Mouse (Mus musculus) Patski (cell line): ENCODE results near the gene Wdr62. TPM values are rescaled to one million over a fixed set of nuclear protein-coding genes. Genes with fewer than 3 reads are reported as not detected.

Experiments
- ATAC-seq: fragments of 100-300 bp; one replicate; pipeline ENCODE4 v1.8.0; 2021
- CTCF ChIA-PET: fragments of 350-600 bp; sonication (Branson Sonifier 250); formaldehyde crosslinking; loops from one replicate; lab custom pipeline; 2022; ENCODE audit warnings: inconsistent platforms; lab: Charles Lee
- POLR2A ChIA-PET: fragments of 350-600 bp; sonication (Branson Sonifier 250); formaldehyde crosslinking; loops from one replicate; lab custom pipeline; 2022; ENCODE audit warnings: antibody characterized with exemption, inconsistent platforms; lab: Charles Lee
- DNase-seq: peaks from one replicate; pipeline ENCODE4 v3.0.0-alpha.2; 2011; ENCODE audit warnings: low read depth, low spot score
- H3K27me3 ChIP-seq: fragments of 371-371 bp; one replicate; pipeline ENCODE4 v1.5.1; 2021
- CTCF ChIP-seq: fragments of 100-300 bp; IDR thresholded peaks from one replicate; pipeline ENCODE4 v1.5.1; 2021
- in situ Hi-C: fragments of 300-500 bp; cut with MboI; formaldehyde crosslinking; loops from 3 replicates; pipeline ENCODE4 v1.11.1; 2018; ENCODE audit warnings: low pct_unique_long_range_greater_than_20kb, mixed read lengths
- polyA plus RNA-seq: library from polyadenylated mRNA; unstranded; gene quantifications from one replicate; pipeline ENCODE4 v1.2.3, GENCODE M21; 2021

Wdr62 gene
- polyA plus RNA-seq = 9.7 TPM

DNA sequence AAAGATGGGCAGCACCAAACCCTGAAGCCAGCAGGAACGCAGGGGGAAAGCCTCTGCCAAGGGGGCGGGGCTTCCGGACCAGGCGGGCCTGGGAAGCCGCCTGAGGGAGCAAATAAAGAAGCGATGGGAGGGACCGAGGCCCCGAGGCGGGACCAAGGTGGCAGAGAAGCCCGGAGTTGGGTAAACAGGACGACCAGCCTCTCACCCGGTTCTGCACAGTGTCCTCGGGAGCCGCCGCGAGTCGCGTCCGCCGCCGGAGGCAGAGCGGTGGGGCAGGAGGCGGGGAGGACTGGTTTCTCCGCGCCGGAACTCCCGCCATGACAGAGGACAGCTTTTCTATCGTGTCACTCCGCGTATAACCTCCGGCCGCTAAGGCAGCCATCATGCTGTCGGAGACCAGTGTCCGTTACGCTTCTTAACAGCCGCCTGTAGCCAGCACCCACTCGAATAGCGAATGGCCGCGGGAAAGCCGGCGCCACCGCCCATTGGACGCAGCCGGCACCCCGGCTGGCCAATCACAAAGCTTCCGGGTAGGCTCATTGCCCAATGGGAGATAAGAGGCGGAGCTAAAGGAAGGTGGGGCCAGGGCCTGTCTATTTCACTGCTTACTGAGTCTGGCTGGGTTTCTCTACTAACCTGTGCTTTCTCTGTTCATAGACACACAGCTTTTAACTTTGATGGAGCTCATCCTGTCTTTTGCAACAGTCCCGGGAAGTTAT, at the start of gene Wdr62, which contains the start of gene Thap8:
Wdr62 (minus strand) TSS at position 469 of the 719 bp plus-strand sequence.
Thap8 (plus strand) TSS at position 144 of the 719 bp plus-strand sequence.
- DNase-seq (peak; percentile 75), ATAC-seq (peak; percentile 83)
- CTCF ChIA-PET = interaction anchor here (1.0 to 1.5 kb wide), 3 partner anchors 20 to 63 kb away, joined by 3 to 4 read pairs (median 3); partner anchors contain the start of genes Polr2i and Tbcb
- in situ Hi-C loops = no loop called here
- TF ChIP-seq CTCF = no peak
- no peaks in the 10 kb centered on the region for H3K27me3 ChIP-seq
- POLR2A ChIA-PET = interaction anchor here (0.7 kb wide), 1 partner anchor 223 kb away, joined by 3 read pairs; no protein-coding TSS in a partner anchor

DNA sequence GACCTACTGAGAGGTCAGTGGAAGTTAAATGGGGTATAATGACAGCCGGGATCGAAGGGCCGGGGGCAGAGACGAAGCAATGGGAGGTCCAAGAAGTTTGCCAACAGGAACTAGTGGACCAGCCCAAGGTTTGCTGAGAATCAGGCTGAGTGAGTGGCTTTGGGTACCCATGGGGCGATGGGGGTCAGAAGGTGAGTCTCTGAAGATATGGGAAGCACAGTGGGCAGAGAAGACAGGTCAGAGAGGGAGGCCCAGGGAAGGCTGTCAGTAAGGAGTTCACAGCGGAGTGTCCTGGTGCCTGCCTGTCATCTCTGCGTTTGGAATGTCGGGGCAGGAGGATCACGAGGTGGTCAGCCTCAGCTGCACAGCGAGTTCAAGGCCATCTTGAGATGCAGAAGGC, 48.2 kb upstream of the Wdr62 start:
- H3K27me3 ChIP-seq = no peaks in the 10 kb centered on the region
- no peak for TF ChIP-seq CTCF
- in situ Hi-C loops = no loop called here
- DNase-seq (no peak), ATAC-seq (no peak)
- ChIA-PET CTCF (interaction anchor here (1.5 kb wide), 1 partner anchor 164 kb away, joined by 3 read pairs; no protein-coding TSS in a partner anchor), POLR2A (no interaction called here)

DNA sequence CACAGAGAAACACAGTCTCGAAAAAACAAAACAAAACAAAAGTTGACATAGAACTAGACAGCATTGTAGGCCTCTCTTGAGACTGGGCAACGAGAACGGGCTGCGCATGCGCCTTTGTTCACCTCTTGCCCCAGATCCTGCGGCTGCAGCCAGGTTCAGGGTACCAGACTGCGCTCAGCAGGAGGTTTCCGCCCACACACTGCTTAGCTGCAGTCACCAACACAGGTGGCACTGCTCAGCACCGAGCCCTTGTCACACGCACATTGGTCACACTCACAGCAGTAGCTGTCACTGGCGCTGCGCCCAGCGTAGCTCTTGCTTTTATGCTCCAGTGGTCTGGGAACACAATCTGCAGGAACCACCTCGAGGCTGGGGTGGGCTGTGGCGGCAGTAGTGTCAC, 46.9 kb upstream of the Wdr62 start:
- no peaks in the 10 kb centered on the region for H3K27me3 ChIP-seq
- in situ Hi-C loops = no loop called here
- ATAC-seq (no peak), DNase-seq (no peak)
- POLR2A ChIA-PET = no interaction called here
- CTCF ChIA-PET = interaction anchor here (1.5 to 2.0 kb wide), 2 partner anchors 9 to 166 kb away, joined by 3 to 7 read pairs; no protein-coding TSS in a partner anchor
- no peak for TF ChIP-seq CTCF

DNA sequence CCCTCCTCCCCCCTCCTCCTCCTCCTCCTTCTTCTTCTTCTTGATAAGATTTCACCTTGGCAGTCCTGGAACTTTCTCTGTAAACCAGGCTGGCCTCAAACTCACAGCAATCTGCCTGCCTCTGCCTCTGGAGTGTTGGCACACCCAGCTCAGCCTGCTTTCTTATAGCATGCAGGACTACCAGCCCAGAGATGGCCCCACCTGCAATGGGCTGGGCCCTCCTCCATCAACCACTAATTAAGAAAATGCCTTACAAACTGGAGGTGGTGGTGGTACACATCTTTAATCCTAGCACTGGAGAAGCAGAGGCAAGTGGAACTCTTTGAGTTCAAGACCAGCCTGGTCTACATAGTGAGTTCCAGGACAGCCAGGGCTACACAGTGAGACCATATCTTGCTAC, 46.2 kb upstream of the Wdr62 start:
- ATAC-seq (no peak), DNase-seq (no peak)
- in situ Hi-C loops = no loop called here
- ChIA-PET POLR2A (no interaction called here), CTCF (interaction anchor here (2.0 kb wide), 1 partner anchor 9 kb away, joined by 7 read pairs; no protein-coding TSS in a partner anchor)
- no peak for TF ChIP-seq CTCF
- H3K27me3 ChIP-seq = no peaks in the 10 kb centered on the region

DNA sequence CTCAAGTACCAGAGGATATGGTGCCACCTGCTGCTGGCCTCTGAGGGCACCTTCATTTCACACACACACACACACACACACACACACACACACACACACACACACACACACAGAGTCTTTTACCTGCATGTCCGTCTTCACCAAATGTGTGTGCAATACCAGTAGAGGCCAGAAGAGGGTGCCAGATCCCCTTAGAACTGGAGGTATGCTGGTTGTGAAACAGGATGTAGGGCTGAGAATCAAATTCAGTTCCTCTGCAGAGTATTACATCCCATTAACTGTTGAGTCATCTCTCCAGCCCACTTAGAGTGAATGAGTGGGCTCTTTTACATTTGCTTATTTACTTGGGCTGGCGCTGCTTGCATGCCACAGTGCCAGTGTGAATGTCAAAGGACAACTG, 45.1 kb upstream of the Wdr62 start:
- in situ Hi-C loops = no loop called here
- DNase-seq (no peak), ATAC-seq (no peak)
- ChIA-PET POLR2A (no interaction called here), CTCF (interaction anchor here (1.2 to 1.5 kb wide), 2 partner anchors 9 to 11 kb away, joined by 6 to 7 read pairs; no protein-coding TSS in a partner anchor)
- TF ChIP-seq CTCF = no peak
- H3K27me3 ChIP-seq = no peaks in the 10 kb centered on the region

DNA sequence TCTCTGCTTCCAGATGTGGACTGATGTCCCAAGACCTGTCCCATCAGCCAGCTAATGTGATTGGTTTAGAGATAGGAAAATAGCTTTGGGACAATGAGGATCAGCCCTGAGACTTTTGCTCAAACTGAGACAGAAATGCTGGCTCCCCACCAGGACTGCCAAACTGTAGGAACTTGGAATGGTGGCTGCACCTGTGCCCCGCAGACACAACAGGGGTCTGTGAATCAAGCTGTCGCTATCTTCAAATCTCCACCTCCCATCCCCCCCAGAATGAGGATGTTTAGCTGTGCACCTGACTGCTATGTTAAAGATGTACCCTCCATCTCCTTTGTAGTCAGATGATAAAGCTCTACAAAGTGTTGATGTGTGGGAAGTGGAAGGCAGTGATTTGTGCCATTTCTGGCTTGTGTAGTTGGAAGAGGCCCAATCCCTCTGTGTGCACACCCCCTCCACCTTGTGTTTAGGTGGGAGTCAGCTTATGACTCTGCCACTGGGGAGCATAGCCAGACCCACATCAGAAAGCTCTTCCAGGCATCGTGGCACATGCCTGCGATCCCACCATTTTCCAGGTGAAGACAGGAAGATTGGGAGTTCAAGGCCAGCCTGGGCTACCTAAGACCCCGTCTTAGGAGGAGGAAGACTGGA, 44.2 kb upstream of the Wdr62 start:
- POLR2A ChIA-PET = interaction anchor here (0.6 kb wide), 1 partner anchor 292 kb away, joined by 3 read pairs; no protein-coding TSS in a partner anchor
- no peak for TF ChIP-seq CTCF
- CTCF ChIA-PET = interaction anchor here (1.2 to 1.5 kb wide), 3 partner anchors 10 to 22 kb away, joined by 3 to 7 read pairs (median 6); no protein-coding TSS in a partner anchor
- no peaks in the 10 kb centered on the region for H3K27me3 ChIP-seq
- DNase-seq (no peak), ATAC-seq (no peak)
- in situ Hi-C loops = no loop called here

DNA sequence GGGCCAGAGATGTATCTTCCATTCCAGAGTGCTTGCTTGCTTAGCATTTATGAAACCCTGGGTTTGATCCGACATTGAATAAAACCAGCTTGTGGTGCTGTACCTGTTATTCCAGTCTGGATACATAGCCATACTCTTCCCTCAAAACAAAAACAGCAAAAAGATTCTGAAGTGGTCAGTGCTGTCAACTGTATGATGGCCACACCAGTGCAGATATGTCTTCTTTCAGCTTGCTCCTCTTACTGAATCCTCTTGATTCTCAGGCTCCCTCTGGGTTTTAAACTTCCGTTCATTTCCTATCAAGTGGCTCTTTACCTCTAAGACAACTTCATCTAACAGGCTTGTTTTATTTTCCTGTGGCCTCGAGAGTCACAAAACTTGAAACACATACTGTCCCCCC, 43.6 kb upstream of the Wdr62 start, which contains the start of gene Sdhaf1:
Sdhaf1 (minus strand) TSS at position 101 of the 400 bp plus-strand sequence.
- DNase-seq (no peak), ATAC-seq (no peak)
- H3K27me3 ChIP-seq = no peaks in the 10 kb centered on the region
- no peak for TF ChIP-seq CTCF
- POLR2A ChIA-PET = no interaction called here
- in situ Hi-C loops = no loop called here
- CTCF ChIA-PET = interaction anchor here (1.3 to 1.5 kb wide), 2 partner anchors 12 to 22 kb away, joined by 3 to 6 read pairs; no protein-coding TSS in a partner anchor

DNA sequence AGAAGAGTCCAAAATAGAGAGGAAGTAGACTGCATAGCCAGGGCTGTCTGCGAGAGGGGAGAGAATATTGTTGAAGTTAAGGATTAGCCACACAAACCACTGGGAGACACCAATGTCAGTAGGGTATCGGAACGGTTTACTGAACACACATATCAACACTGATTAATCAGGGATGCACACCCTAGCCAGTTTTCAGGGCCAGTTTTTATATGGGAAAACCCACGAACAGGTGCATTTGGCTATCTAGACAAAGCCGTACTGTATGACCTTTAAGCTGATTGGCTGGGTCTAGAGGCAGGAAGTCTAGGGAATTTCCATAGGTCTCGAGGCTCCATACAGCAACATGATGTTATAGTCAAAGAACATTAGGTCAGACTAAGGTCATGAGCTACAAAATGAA, 42.6 kb upstream of the Wdr62 start:
- TF ChIP-seq CTCF = no peak
- POLR2A ChIA-PET = interaction anchor here (0.5 to 1.5 kb wide), 2 partner anchors 15 to 129 kb away, joined by 3 to 5 read pairs; no protein-coding TSS in a partner anchor
- CTCF ChIA-PET = interaction anchor here (1.3 to 1.4 kb wide), 2 partner anchors 13 to 23 kb away, joined by 3 read pairs; no protein-coding TSS in a partner anchor
- DNase-seq = no peak
- no peak for ATAC-seq
- in situ Hi-C loops = no loop called here
- H3K27me3 ChIP-seq = no peaks in the 10 kb centered on the region

DNA sequence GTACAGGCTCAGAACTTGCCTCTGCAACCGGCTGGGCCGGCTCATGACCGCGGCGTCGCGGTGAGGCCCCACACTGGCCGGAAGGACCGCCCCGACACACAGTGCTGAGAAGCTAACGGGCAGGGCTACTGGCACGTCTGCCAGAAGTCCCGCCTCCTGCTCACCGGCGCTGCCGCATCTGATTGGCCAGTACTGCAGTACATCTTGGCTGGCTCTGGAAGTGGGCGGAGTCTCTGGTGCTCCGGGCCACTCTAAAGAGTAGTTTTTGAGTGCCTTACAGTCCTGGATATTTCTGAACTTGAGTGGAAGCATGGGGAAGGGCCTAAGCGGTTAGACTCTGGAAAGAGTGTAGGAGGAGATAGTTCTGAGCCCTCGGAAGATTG, 42.1 kb upstream of the Wdr62 start:
- in situ Hi-C loops = no loop called here
- ChIA-PET POLR2A (interaction anchor here (1.5 kb wide), 1 partner anchor 14 kb away, joined by 5 read pairs; no protein-coding TSS in a partner anchor), CTCF (interaction anchor here (1.1 to 1.4 kb wide), 3 partner anchors 11 to 14 kb away, joined by 3 to 4 read pairs (median 4); no protein-coding TSS in a partner anchor)
- ATAC-seq = peak; percentile 98
- no peak for TF ChIP-seq CTCF
- DNase-seq = peak; percentile 87
- H3K27me3 ChIP-seq = no peaks in the 10 kb centered on the region
